Mouse (Mus musculus) MEL (cell line): Measurements from ENCODE around the gene Man2a1.

Experiments
- CTCF ChIP-seq, 3 experiments: IDR thresholded peaks in 2 of 3; conservative IDR thresholded peaks in 1 of 3; 2 replicates each; pipeline ENCODE4 v1.5.1; 2011 to 2012; ENCODE audit warnings: low read length in 3 of 3, low read depth in 2 of 3, mild to moderate bottlenecking in 2 of 3, improper control_type of control experiment in 1 of 3, inconsistent platforms in 1 of 3, mixed read lengths in 1 of 3, moderate library complexity in 1 of 3; ENCODE audit not compliant: control insufficient read depth in 1 of 3, insufficient read depth in 1 of 3, poor library complexity in 1 of 3, severe bottlenecking in 1 of 3
- ELF1 ChIP-seq: IDR thresholded peaks from 2 replicates; pipeline ENCODE4 v1.6.1; 2014; ENCODE audit warnings: low read depth, mild to moderate bottlenecking, inconsistent platforms, low read length, improper control_type of control experiment, moderate library complexity
- GATA1 ChIP-seq: IDR thresholded peaks from 2 replicates; pipeline ENCODE4 v1.6.1; 2011; ENCODE audit warnings: low read depth, low read length, improper control_type of control experiment
- MAX ChIP-seq: IDR thresholded peaks from 2 replicates; pipeline ENCODE4 v1.6.1; 2011; ENCODE audit warnings: low read length, improper control_type of control experiment
- MEF2A ChIP-seq: IDR thresholded peaks from 2 replicates; pipeline ENCODE4 v1.6.1; 2014; ENCODE audit warnings: low read depth, mild to moderate bottlenecking, inconsistent platforms, low read length, improper control_type of control experiment; ENCODE audit not compliant: poor library complexity, insufficient replicate concordance, severe bottlenecking; ENCODE audit errors: extremely low read depth
- NRF1 ChIP-seq: IDR thresholded peaks from 2 replicates; pipeline ENCODE4 v1.6.1; 2014; ENCODE audit warnings: low read depth, mild to moderate bottlenecking, inconsistent platforms, low read length, improper control_type of control experiment, moderate library complexity; ENCODE audit not compliant: poor library complexity, insufficient read depth, severe bottlenecking
- POLR2A ChIP-seq, 2 experiments: IDR thresholded peaks; 2 replicates each; pipeline ENCODE4 v1.6.1; 2011 to 2012; ENCODE audit warnings: low read length in 2 of 2, mild to moderate bottlenecking in 2 of 2, control low read depth in 1 of 2, improper control_type of control experiment in 1 of 2, low read depth in 1 of 2, moderate library complexity in 1 of 2; ENCODE audit not compliant: control insufficient read depth in 1 of 2, insufficient read depth in 1 of 2, poor library complexity in 1 of 2
- POLR2AphosphoS5 ChIP-seq: IDR thresholded peaks from 2 replicates; pipeline ENCODE4 v1.6.1; 2012; ENCODE audit warnings: low read depth, borderline replicate concordance, mild to moderate bottlenecking, inconsistent platforms, low read length, moderate library complexity, mixed read lengths
- SIN3A ChIP-seq: IDR thresholded peaks from 2 replicates; pipeline ENCODE4 v1.6.1; 2012; ENCODE audit warnings: low read length, improper control_type of control experiment, inconsistent platforms
- UBTF ChIP-seq: IDR thresholded peaks from 2 replicates; pipeline ENCODE4 v1.6.1; 2012; ENCODE audit warnings: low read depth, mild to moderate bottlenecking, inconsistent platforms, low read length, improper control_type of control experiment, moderate library complexity, borderline replicate concordance; ENCODE audit not compliant: insufficient read depth

GRCm38 (mm10) chr17:64566435-64566834 is 34.1 kb upstream of the Man2a1 start:
- TF ChIP-seq GATA1 (peak; percentile 11; the same call in 1 of the 2 replicates), POLR2AphosphoS5 (no peak), CTCF (IDR thresholded peaks at IDR 0.05 in 2 of 3, conservative IDR thresholded peaks at IDR 0.05 in 1 of 3; ENCODE audit: control insufficient read depth in 1 of 3, insufficient read depth in 1 of 3, low read depth in 2 of 3, low read length in 3 of 3, poor library complexity in 1 of 3, severe bottlenecking in 1 of 3) (no peak), UBTF (no peak), ELF1 (no peak), MAX (no peak), POLR2A (IDR thresholded peaks at IDR 0.05; ENCODE audit: control insufficient read depth in 1 of 2, insufficient read depth in 1 of 2, low read depth in 1 of 2, low read length in 2 of 2, poor library complexity in 1 of 2) (no peak), SIN3A (peak; percentile 59), NRF1 (no peak), MEF2A (no peak)
